Mouse (Mus musculus) cerebellum, adult 9-10 months (tissue): ENCODE measurements around the gene Gsg1l.

Experiments
- DNase-seq: peaks from one replicate; pipeline ENCODE4 v3.0.0; 2022

Gsg1l gene

GRCm38 (mm10) chr7:126082286-126082741 lies at the start of gene Gsg1l:
Gene Gsg1l (minus strand): TSS chr7:126082411.
- DNase-seq, result no peak

- DNase-seq, result no peak
These were observed 45.5 kb upstream of the Gsg1l start for GRCm38 (mm10) chr7:126127673-126128072.

- DNase-seq, result no peak
These were observed 44.3 kb upstream of the Gsg1l start for GRCm38 (mm10) chr7:126126502-126126901.

GRCm38 (mm10) chr7:126121533-126121932 lies 39.3 kb upstream of the Gsg1l start:
- no peak for DNase-seq

- DNase-seq, result no peak
These were observed 37.6 kb upstream of the Gsg1l start for GRCm38 (mm10) chr7:126119819-126120218.

- no peak for DNase-seq
These were observed 31.1 kb upstream of the Gsg1l start for GRCm38 (mm10) chr7:126113263-126113662.

- DNase-seq, result no peak
These were observed 29.0 kb upstream of the Gsg1l start for GRCm38 (mm10) chr7:126111230-126111629.

- DNase-seq, result no peak
These were observed 27.7 kb upstream of the Gsg1l start for GRCm38 (mm10) chr7:126109898-126110297.

GRCm38 (mm10) chr7:126100440-126100839 lies 18.2 kb upstream of the Gsg1l start:
- DNase-seq, result no peak

- no peak for DNase-seq
These were observed 17.6 kb upstream of the Gsg1l start for GRCm38 (mm10) chr7:126099835-126100234.

GRCm38 (mm10) chr7:126099163-126099775 lies 17.1 kb upstream of the Gsg1l start:
- DNase-seq, result no peak

- no peak for DNase-seq
These were observed 15.2 kb upstream of the Gsg1l start for GRCm38 (mm10) chr7:126097219-126097915.

- DNase-seq, result no peak
These were observed 14.4 kb upstream of the Gsg1l start for GRCm38 (mm10) chr7:126096596-126096995.

- DNase-seq, result no peak
These were observed 12.5 kb upstream of the Gsg1l start for GRCm38 (mm10) chr7:126094738-126095137.

- DNase-seq, result no peak
These were observed 11.0 kb upstream of the Gsg1l start for GRCm38 (mm10) chr7:126093162-126093561.

GRCm38 (mm10) chr7:126089782-126090181 lies 7.6 kb upstream of the Gsg1l start:
- DNase-seq, result peak; percentile 68

GRCm38 (mm10) chr7:126088155-126088554 lies 5.9 kb upstream of the Gsg1l start:
- no peak for DNase-seq

- no peak for DNase-seq
These were observed 5.4 kb upstream of the Gsg1l start for GRCm38 (mm10) chr7:126087602-126088001.

- DNase-seq, result no peak
These were observed 4.1 kb upstream of the Gsg1l start for GRCm38 (mm10) chr7:126086321-126086741.

- DNase-seq, result no peak
These were observed 2.9 kb upstream of the Gsg1l start for GRCm38 (mm10) chr7:126085154-126085553.

- DNase-seq, result no peak
These were observed 1.8 kb upstream of the Gsg1l start for GRCm38 (mm10) chr7:126083980-126084348.

- no peak for DNase-seq
These were observed 1.2 kb upstream of the Gsg1l start for GRCm38 (mm10) chr7:126083341-126083979.

GRCm38 (mm10) chr7:126081727-126082285 lies 405 bp downstream of the Gsg1l start:
- DNase-seq, result no peak
